Mouse (Mus musculus): ENCODE results near the gene Gm37240. TPM values are rescaled to one million over a fixed set of nuclear protein-coding genes. Genes with fewer than 3 reads are reported as not detected.

The Gm37240 gene
- total RNA-seq, 2 experiments from 2014 or later: 3.9 to 6.6 TPM

DNA sequence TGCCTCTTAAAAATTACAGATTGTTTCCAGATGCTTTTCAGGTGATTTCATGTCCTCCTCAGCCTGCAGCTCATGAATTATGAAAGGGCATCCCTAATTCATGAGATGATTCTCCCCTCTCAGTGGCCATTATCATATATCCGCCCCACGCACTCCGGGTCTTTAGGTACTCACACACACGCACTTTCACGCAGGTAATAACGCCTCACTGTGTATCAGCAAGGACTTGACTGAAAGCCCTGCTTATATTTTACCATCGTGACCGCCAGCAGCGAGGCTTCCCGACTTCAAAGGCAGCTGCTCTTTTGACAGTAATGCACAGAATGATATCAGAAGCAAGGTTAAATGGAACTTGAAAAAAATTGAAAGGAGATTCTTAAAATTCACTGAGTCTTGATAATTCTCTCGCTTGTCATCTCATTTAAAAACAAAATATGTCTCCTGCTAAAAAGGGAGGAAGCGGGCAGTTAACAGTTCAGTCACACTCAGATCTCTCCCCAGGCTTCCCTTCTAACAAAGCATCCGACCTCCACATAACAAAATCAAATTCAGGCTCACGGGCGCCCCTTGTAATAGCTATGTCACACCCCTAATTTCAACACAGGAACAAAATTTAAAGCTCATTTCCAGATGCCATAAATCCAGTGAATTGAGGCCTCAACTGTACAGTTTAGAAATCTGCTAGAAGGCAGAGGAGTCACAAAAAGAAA is 66.3 kb downstream of the Gm37240 start:
- no peak for DNase-seq

GRCm38 (mm10) chr3:85819319-85819718 is 68.0 kb downstream of the Gm37240 start:
- DNase-seq: no peak

DNA sequence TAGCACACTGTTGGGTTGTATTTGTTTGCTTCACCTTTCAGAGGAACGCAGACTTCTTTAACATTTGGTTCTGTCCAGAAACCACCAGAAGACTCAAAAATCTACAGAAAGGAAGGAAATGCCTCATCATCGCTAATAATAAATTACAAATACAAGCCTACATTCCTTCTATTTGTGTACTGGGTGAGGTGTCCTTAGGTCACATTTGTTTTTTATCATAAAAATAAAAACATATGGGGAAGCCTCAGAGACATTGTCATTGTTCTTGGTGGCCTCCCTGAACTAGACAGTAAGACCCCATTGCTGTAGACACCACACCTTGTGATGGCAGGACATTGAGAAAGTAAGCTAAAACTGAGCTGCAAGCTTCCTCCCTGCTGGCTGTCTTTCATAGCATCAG is 70.1 kb downstream of the Gm37240 start, which contains the start of gene Fam160a1:
Gene Fam160a1 (minus strand): TSS at position 101 of the 400 bp plus-strand sequence.
- DNase-seq: no peak

DNA sequence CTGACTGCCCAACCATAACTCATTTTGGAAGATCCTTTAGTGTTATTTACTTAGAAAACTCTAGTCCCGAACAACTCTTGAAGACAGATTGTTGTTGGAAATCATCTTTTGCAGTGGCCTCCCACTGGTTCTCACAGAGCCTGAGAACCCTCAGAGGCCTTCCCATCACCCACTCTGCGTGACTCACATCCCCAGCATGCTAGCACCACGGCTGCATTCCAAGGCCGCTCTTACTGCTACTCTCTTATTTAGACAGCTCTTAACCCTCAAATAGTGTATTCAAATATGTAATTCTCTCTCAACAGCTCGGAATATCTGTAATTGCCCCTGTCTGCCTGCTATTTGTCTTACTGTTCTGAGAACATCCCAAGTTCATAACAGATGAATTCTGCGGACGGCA is 73.1 kb downstream of the Gm37240 start:
- DNase-seq: peak; percentile 73

DNA sequence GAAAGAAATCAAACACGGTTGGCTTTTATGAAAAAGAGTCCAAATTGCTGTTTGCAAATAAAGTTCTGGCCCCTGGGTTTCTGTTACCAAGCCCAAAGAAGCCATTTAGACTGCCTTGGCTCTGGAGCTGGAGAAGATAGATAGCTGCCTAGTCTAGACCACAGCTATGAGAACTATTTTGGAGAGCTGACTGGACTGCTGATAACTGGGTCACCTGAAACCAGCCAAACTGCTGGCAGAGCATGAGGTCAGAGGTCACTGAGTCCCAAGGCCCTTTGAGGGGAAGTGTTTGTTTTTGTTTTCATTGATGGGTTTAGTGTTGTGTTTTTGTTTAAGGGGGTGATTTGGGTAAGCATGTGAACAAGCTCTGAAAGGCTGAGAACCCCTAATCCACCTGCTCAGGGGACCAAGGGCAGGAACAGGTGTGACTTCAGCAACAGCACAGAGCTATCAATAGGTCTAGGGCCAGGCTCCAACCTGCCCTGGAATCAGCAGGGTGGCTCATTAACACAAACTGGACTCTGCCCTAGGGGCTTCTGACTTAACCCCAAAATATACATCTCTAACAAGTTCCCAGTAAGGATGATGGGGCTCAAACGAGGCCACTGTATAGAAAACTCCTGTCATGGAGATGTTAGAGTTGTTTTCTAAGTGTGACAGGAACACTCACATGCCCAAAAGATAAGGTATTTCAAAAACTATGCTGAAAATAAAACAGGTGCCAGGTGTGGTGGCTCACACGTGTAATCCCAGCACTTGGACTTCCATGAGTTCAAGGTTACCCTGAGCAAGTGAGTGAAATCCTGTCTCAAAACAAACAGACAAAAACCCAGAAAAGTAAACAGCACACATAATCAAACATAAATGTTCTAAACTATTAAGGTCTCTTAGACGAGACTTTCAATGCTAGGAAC is 74.0 kb downstream of the Gm37240 start:
- no peak for DNase-seq

- no peak for DNase-seq
Observed at GRCm38 (mm10) chr3:85812010-85812409, 75.3 kb downstream of the Gm37240 start.

DNA sequence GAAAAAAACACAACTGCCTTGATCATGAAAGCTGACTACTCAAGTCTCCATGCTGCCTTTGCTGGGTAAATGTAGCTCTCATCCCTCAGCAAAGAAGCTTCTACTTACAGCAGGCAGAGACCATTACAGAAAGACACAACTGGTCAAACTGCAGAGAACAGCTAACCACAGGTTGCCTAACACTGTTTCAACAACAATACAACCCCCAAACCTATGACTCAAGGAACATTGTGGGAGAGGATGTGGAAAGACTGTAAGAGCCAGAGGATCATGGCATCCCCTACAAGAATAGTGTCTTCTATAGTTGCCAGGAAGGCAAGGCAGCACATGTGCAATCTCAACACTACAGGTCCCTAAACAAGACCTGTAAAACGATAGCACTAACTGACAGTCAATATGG is 94.2 kb downstream of the Gm37240 start:
- no peak for DNase-seq

GRCm38 (mm10) chr3:85789748-85790147 is 97.6 kb downstream of the Gm37240 start:
- no peak for DNase-seq

- DNase-seq: no peak
Observed at GRCm38 (mm10) chr3:85786501-85786900, 100.8 kb downstream of the Gm37240 start.

GRCm38 (mm10) chr3:85780906-85781305 is 106.4 kb downstream of the Gm37240 start:
- DNase-seq: peak; percentile 29

- no peak for DNase-seq
Observed at GRCm38 (mm10) chr3:85780332-85780731, 107.0 kb downstream of the Gm37240 start.

DNA sequence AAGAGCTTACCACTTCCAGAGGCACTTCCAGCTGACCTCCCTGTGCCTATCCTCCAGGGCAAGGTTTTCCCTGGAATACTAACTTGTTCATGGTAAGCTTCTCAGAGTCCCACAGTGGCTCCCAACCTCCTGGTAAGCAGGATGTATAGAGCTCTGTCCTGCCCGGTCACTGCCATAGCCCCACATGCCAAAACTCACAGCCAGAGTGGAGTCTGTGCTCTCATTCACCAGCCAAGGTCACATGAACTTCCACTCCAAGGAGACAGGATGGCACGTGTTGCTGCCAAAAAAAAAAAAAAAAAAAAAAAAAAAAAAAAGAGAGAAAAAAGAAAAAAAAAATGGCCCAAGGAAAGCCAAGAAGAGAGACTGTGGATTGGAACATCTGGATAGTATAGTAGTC is 109.5 kb downstream of the Gm37240 start:
- peak; percentile 15 for DNase-seq

- no peak for DNase-seq
Observed at GRCm38 (mm10) chr3:85777356-85777755, 110.0 kb downstream of the Gm37240 start.

GRCm38 (mm10) chr3:85776707-85777106 is 110.6 kb downstream of the Gm37240 start:
- no peak for DNase-seq

DNA sequence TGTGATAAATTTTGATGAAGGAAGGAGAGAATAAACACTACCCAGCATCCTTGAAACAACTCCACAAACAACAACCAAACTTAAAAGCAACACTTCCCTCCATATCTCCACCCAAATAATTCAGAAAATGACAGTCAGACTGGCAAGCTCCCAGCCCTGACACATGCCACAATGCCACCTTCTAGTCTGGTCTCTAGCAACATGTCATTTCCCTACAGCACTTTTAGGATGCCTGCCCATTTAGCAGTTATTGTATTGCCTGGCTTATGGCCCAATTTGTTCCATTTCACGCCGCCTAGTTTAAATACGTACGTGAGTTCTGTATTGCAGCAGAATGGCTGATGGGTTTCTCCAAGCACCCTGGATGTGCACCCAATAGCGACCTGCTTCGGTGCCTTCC is 111.2 kb downstream of the Gm37240 start:
- DNase-seq: no peak

DNA sequence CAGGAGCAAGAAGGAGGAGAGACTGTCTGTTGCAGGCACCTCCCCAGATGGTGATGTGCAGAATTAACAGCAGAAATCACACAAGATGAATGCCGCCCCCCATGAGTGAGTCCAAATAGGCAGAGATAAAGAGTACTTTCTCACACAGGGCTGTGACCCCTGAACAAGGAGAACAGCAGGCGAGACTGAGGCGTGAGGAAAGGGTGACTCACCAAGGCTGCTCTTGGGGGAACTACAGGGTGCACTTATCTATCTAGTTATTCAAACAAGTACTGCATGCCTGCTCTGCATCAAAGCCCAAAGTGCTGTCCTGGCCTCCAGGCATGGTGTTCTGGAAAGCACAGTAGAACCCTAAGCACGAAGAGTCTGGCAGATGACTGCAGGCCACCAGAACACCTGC is 113.4 kb downstream of the Gm37240 start:
- DNase-seq: peak; percentile 34

- DNase-seq: no peak
Observed at GRCm38 (mm10) chr3:85773425-85773824, 113.9 kb downstream of the Gm37240 start.

GRCm38 (mm10) chr3:85764937-85765337 is 122.4 kb downstream of the Gm37240 start:
- DNase-seq: no peak

DNA sequence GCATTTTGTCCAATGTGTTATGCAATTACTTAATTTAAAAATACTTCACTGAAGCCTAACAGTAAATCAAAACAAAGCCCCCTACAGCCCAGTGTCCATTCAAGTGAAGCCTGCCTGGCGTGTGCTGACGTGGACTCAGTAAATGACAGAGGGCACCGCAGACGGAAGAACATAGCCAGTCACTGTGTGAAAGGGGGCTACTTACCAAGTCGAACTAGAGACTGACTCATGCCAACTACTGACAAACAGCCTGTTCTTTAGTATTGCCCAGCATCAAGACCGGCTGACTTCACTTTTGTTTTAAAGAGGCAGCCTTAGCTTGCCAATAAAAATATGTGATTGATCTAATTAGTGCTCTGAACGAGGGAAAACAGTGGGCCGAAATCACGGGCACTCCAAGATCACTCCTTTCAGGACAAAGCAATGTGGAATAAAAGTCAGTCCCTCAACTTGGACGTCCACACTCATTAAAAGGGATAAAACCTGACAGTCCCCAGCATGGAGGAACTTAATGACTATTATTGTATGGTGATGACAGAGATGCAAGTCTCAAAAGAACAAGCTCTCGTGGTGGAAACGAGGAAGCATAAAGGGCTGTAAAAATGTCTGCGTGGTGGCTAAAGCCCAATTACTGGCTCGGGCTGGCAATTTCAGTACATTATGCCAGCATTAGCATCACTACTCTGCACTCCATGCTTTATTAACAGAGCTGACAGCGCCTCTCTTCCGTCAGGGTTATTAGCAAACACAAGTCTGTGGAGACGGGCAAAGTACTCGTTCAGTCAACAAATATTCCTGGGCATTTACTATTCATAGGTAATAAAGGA is 123.1 kb downstream of the Gm37240 start:
- DNase-seq: no peak

- DNase-seq: no peak
Observed at GRCm38 (mm10) chr3:85757944-85758343, 129.4 kb downstream of the Gm37240 start.

GRCm38 (mm10) chr3:85757435-85757834 is 129.9 kb downstream of the Gm37240 start:
- no peak for DNase-seq

- no peak for DNase-seq
Observed at GRCm38 (mm10) chr3:85749348-85749747, 138.0 kb downstream of the Gm37240 start.
